Mouse (Mus musculus) thymus, postnatal 0 days (tissue): ENCODE data around the gene Lgals7. TPM values are rescaled to one million over a fixed set of nuclear protein-coding genes. Genes with fewer than 3 reads are reported as not detected.

ENCODE experiments used
- DNase-seq: peaks from one replicate; pipeline ENCODE4 v3.0.0-alpha.2; 2015; ENCODE audit warnings: low spot score
- polyA plus RNA-seq: library from polyadenylated mRNA; unstranded; fragments of >200 nt; fragmentation: Nextera tagmentation; extraction: Ambion mirVana; gene quantifications from 2 replicates; pipeline ENCODE4 v1.2.1, GENCODE M21; 2015

Gene Lgals7
- polyA plus RNA-seq: 0.99 and 1.1 TPM in 2 replicates

DNA sequence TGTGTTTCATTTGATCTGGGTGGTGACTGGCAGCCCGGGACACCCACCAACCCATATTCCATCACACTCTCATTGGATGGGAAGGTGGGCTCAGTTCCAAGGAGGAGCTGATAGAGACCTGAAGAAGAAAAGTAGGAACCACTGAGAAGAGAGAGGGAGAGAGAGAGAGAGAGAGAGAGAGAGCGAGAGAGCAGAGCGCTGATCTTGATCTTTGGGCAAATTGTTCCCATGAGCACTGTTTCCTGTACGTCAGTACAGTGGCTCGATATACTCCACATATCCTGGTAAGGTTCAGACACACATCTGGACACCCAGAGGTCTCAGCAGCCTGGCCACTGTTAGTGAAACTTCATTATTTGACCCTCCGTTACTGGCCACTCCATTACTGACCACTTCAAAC, at the start of gene Lgals7:
TSS of gene Lgals7 (plus strand) at position 314 of the 400 bp plus-strand sequence.
- no peak for DNase-seq

DNA sequence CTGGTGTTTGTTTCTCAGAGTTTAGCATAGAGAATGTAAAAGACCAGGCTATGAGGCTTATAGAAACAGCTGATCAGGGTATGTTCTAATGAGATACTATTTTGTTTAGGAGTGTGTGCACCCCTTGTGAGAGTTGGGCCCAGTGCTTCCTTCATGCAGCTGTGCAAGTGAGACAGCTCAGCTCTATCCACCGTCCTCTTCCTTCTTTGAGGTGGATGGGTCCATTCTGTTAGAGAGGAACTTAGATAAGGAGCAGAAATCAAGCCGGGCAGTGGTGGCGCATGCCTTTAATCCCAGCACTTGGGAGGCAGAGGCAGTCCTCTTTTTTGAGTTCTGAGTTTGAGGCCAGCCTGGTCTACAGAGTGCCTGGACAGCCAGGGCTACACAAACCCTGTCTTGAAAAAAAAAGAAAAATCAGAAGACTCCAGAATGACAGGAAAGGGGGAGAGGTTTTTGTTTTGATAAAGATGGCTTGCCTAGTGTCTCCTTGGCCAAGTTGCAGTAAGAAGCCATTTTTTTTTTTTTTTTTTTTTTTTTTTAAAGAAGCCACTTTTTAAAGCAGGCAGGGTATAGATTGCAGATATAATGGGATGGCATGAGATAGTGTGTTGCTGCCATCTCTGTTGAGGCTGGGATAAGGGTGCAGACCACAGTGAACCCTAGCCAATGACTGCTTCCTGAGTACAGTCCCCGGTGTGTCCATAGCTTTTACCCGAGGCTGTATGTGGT, 49.2 kb upstream of the Lgals7 start:
- DNase-seq: no peak

DNA sequence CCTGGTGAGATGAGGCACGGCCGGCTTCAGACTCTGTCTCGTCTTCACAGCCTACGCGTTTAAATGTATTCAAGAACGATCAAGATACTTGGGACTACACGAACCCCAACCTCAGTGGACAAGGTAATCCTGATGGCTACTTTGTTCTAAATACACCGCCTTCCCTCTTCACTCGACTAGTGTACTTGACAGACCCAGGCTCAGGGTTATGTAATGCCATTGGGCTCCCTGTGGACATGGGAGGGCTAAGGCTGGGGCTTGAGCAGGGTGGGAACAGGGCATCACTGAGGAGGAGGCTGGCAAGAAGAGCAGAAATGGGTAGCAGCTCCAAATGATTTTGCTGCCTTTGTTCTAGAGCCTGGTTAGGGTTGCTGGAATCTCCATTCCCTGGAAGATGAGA, 48.4 kb upstream of the Lgals7 start:
- no peak for DNase-seq

DNA sequence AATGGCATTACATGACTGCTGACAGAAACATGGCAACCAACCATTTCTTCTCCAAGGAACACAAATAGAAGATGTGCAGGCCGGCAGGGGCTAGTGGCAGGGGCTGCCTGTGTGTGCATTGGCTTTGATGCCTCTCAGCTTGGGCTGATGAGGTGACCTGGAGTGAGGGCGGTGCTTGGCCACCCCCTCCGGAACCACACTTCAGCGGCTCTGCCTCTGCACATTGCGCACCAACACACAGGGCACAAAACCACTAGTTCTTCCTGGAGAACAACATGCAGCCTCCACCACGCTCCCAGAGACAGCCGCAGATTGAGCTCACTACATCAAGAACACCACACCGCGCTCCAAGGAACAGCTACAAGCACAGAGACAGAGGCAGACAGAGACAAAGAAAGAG, 47.5 kb upstream of the Lgals7 start:
- DNase-seq: no peak

DNA sequence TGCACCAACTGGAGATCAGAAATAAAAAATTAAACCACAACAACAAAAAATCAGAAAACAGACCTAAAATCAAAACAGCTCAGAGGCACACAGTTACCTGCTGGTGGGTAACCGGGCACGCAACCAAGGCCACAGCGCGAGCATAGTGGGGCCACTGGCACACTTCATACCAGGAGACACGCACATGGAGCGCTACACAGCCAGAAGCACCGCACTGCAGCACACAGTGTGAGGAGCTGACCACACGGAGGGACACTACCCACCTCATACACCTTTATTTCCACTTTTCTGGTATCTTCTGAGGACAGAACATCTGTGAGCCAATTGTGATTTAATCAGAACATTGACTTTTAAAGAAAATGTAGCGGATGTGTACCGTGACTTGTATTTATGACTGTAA, 46.7 kb upstream of the Lgals7 start:
- DNase-seq: no peak

DNA sequence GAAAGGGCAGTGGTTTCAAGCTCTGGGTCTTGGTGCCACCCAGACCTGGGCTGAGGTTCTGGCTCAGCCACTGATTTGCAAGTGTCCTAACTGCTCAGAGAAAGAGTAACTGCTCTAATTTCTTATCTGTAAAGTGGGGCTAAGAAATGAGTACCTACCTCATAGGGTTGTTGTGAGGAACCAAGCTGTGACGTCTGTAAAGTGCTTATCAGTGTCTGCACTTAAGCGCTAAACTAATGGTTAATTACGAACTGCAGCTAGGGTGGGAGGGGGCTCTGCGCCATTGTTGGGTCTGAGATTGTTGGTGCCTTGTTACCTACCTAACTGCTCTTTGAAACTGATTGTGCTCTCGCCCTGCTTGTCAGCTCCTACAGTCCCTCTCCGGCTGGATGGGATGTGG, 46.1 kb upstream of the Lgals7 start:
- no peak for DNase-seq

DNA sequence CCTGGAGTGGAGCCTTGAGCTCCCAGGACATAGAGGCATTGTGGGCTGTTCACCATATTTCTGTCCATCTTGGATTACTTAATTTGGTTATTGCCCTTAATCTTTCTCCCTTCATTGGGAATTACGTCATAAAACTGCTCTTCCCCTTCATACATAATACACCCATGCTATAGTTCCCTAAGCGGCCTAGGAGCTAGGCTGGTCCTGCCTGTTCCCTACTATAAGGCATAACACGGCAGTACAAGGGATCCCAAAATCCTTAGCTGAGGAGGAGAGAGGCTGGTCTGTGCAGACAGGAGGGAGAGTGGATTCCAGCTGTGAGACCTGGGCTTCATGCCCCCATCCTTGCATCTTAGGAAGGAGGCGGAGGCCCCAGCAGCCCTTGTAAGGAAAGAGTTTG, 45.7 kb upstream of the Lgals7 start:
- DNase-seq: no peak

DNA sequence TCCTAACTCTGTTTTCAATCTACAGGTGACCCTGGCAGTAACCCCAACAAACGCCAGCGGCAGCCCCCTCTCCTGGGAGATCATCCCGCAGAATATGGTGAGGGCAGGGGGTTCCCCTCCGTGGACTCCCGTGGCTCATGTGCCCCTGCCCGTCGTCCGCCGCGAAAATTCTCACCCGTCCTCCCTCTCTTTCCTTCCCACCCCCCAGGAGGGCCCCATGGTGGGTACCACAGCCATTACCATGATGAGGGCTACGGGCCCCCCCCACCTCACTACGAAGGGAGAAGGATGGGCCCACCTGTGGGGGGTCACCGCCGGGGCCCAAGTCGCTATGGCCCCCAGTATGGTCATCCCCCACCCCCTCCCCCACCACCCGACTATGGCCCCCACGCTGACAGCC, 45.2 kb upstream of the Lgals7 start:
- DNase-seq: no peak

DNA sequence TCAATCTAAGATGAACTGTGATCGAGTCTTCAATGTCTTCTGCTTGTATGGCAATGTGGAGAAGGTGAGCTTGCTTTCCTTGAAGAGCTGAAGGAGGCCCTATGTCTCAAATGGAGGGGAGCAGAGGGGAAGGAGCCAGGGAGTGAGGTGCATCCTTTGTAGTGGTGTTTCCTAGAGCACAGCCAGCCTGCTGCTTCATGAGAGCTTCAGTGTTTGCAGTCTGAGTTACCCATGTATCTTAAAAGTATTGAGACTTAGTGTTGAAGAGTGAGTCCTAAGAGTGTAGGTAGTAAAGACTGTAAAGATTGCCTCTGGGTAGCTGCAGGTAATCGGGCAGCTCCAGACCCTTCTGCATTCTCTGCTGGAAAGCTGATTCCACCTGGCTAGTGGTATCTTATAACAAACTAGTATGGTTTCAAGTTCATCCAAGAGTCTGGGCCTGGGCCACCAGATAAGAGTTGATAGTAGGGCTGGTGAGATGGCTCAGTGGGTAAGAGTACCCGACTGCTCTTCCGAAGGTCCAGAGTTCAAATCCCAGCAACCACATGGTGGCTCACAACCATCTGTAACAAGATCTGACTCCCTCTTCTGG, 44.7 kb upstream of the Lgals7 start:
- DNase-seq: no peak

DNA sequence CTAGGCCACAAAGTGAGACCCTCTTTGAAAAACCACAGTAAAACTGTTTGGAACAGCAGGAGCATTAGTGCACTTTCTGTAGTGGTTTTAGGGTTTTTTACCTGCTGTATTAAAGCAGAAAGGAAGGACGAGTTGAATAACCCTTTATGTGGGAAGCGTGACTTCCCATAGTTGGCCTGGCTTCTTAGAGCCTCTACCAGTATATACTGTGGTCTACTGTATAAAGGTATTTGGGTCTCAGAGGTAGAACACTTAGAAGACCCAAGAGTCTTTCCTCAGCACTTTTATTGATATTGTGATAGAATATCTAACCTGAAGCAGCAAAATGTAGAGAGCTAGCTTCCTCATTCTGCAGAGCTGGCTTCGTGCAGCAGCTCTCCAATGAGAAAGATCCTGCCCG, 44.1 kb upstream of the Lgals7 start:
- DNase-seq: no peak

DNA sequence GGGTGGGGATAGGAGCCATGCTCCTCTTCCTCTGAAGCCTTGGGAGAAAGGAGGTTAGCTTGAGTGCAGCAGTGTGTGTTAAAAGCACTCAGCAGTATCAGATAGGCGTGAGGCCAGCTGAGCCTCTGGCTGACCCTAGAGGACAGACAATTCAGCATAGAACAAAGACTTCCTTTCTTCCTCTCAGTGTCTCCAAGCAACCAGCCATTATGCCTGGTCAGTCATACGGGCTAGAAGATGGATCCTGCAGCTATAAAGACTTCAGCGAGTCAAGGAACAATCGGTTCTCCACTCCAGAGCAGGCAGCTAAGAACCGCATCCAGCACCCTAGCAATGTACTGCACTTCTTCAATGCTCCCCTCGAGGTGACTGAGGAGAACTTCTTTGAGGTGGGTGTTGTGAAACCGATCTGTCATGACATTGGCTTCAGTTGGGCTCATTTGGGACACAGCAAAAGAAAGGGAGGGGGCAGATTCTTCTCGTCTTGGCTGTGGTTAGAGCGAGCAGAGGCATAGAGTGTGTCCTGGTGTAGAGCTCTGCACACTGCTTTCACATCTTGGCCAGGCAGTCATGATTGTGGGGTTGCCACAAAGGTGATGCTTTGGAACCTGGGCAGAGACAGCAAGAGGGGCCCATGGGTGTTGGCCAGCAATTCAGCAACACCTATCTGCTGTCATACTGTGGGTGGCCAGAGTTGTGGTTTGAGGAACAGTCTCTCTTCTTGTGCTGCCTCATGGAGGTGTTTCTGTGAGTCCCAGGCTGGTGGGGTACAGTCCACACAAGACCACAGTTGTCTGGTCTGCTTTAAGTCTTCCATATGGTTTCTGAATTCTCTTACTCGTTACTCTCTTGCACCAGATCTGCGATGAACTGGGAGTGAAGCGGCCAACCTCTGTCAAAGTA, 43.0 kb upstream of the Lgals7 start:
- DNase-seq: no peak

DNA sequence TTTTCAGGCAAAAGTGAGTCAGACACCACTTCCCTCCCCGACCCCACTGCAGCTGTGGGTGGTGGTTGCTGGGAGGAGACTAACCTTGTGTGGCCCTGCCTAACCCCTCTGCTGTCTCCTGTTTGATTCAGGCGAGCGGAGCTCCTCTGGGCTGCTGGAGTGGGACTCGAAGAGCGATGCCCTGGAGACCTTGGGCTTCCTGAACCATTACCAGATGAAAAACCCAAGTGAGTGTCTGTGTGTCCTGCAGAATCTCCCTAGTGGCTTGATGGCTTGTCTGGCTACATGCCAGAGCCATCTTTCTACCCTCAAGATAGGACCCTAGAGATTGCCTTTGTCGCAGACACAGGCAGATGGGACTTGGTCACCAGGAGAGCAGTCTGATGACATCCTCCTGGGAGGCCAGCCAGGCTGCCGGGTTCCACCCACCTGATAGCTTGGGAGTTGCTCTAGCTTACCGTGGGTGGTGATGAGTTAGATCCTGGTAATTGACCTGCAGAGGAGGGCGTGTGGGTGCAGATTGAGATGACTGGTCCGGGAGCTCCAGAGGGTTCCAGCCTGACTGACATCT, 42.3 kb upstream of the Lgals7 start:
- no peak for DNase-seq

DNA sequence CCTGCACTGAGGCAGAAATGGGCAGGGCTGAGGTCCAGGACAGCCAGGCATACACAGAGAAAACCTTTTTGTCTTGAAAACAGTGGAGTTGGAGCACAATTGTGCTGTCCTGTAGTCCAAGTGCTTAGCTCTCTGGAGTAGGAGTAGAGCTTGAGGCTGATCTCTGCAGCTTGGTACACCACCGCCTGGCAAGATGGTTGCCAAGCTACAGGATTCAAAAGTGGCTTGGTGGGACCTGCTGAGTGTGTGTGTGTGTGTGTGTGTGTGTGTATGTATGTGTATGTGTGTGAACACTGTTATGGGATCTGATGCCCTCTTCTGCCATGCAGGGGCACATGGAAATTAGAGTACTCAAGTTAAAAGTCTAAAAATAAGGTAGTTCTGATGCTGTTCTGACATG, 41.1 kb upstream of the Lgals7 start:
- DNase-seq: no peak

DNA sequence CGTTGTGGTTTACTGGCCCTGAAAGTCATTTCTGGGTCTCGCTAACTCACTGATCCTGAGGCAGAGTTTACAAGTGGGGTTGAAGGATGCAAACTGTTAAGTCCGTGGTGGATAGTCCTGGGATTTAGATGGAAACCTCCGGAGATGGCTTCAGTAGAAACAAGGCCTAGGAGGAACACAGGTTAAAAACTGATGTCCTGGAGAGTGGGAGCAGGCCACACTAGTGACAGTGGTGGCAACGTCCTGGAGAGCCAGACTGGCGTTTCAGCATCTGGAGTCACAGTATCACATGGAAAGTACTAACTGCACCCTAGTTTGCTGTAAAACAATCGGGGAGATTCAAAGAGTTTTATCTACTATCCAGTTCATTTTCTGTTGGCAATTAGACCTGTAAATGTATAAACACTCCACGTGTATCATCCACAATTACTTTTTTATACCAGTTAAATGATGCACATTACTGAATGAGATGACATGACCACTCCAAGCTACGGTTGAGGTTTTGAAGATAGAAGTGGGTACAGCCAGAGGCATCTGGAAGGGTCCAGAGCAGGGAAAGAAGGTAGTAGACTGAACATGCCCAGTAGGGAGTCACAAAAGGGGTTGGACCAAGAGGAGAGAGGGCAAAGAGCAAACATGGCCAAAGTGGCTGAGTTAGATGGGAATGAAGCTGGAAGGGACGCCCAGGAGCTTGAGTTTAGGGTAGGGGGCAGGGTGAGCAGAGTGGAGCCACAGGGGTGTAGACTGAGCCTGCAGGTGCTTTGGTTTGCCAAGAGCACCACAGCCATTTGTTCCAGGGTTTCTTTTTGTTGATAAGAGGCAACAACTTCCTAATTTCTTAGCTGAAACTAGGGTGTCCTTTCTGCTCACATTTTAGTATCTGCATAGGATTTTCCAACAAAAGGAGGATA, 40.4 kb upstream of the Lgals7 start:
- no peak for DNase-seq

DNA sequence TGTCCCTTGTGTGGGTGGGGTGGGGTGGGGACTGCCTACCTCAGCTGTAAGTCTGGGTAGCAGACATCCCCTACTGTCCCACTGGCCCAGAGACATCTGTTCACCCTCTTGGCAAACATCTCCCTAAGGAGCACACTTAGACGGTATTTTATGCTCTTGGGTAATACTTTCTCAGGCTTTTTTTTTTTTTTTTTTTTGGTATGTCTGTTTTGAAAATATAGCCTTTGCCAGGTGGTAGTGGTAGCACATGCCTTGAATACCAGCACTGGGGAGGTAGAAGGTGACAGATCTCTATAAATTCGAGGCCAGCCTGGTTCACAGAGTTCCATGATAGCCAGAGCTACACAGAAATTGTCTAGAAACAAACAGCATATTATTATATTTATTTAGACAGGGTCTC, 39.7 kb upstream of the Lgals7 start:
- no peak for DNase-seq

DNA sequence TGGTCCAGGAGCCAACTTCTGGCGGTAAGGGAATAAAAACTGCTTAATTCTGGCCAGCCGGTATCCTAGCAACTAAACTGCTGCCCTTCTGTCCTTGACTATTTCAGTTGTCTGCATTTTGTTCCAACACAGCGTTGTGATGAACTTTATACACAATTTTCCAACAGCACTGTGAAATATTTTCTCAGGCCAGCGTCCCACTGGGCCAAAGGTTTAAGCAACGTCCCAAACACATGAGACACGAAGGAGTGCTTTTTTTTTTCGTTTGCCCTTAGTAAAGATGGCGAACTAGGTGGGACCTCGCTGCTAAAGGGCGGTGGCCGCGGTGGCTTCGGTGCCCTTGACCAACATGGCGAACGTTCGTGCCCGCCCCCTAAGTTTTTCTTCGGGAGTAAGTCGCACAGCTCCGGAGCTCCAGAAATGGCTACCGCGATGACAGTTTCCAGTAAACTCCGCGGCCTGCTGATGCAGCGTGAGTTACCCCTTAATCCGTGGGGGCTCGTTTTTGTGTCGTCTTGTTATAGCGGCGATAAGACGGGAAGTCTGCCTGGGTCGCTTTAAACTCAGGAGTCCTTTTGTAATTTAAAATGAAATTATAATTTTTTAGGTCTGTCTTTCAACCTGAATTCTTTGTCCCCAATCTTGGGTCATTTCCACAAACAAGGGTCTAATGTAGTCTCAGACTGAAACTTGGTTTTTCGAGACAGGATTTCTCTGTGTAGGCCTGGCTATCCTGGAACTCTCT, 38.5 kb upstream of the Lgals7 start, which contains the start of gene Ech1:
TSS of gene Ech1 (plus strand) at position 277 of the 745 bp plus-strand sequence.
- peak; percentile 91 for DNase-seq

DNA sequence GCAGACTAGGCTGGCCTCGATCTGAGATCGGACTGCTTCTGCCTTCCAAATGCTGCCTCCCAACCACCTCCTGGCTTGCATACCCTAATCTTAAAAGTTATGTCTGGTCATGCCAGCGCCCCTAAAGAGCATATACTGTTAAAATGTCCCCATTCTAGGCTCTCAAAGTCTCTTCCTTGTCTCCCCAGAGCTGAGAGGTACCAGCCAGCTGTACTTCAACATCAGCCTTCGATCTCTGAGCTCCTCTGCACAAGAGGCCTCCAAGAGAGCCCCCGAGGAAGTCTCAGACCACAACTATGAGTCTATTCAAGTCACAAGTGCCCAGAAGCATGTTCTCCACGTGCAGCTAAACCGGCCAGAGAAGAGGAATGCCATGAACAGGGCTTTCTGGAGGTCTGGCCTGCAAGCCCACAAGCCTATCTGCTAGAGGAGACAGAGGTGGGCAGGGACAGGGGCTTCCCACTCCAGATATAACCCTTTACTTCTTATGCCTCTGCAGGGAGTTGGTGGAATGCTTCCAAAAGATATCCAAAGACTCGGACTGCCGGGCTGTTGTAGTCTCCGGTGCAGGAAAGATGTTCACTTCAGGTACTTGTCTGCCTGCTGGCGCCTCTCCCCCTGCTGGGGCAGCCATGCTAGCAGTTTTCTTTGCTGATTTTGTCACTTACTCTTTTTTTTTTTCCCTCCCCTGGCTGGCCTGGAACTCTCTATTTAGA, 37.8 kb upstream of the Lgals7 start:
- peak; percentile 59 for DNase-seq

DNA sequence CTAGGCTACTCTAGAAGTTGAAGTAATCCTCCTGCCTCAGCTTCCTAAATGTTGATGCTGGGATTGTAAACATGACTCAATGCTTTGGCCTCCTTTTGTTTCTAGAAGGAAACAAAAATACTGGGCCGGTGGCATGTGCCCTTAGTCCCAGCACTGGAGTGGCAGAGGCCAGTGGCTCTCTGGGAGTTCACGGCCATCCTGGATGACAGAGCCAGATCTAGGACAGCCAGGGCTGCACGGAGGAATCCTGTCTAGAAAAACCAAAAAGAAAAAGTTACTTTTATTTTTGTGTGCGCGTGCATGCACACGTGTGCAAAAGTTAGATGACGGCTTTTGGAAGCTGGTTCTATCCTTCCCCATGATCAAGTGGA, 37.3 kb upstream of the Lgals7 start:
- DNase-seq: no peak

DNA sequence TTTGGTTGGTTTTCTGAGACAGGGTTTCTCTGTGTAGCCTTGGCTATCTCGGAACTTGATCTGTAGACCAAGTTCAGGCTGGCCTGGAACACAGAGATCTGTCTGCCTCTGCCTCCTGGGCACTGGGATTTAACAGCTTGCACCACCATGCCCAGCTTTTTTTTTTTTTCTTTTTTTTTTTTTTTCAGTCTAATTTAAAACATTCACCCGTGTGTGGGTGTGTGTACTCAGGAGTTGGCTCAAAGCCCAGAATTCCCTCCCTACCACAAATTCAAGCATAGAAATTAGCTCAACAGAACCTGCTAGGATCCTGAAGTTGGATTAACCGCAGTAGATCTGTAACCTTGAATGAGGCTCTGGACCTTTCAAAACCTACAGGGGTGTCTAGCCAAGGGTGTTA, 36.3 kb upstream of the Lgals7 start:
- DNase-seq: no peak
